Mouse (Mus musculus) left cerebral cortex, postnatal 36 days (tissue): ENCODE data around the gene A430089I19Rik. TPM values are rescaled to one million over a fixed set of nuclear protein-coding genes. Genes with fewer than 3 reads are reported as not detected.
"Not testable (repeated sequence)": the region's sequence is repeated elsewhere in the genome, so short reads cannot be mapped to it uniquely, and the experiment has no call there.

Source experiments
- DNase-seq, 2 experiments: peaks; one replicate each; pipeline ENCODE4 v3.0.0; 2021 to 2022; ENCODE audit warnings: low spot score in 2 of 2, mixed read lengths in 1 of 2
- intact Hi-C: fragments of 180-260 bp; cut with DNase I; formaldehyde crosslinking; loops from one replicate; pipeline ENCODE4 v1.15.1; 2025
- total RNA-seq, 2 experiments: library from RNA; stranded (reverse); gene quantifications; 2 replicates each; pipeline ENCODE4 v1.2.3; 2021

A430089I19Rik gene
- not detected for total RNA-seq

GRCm38 (mm10) chr5:94306696-94307095 lies at the start of gene A430089I19Rik:
A430089I19Rik (minus strand) TSS chr5:94306796.
- intact Hi-C loops, DNase-seq: not testable (repeated sequence)

DNA sequence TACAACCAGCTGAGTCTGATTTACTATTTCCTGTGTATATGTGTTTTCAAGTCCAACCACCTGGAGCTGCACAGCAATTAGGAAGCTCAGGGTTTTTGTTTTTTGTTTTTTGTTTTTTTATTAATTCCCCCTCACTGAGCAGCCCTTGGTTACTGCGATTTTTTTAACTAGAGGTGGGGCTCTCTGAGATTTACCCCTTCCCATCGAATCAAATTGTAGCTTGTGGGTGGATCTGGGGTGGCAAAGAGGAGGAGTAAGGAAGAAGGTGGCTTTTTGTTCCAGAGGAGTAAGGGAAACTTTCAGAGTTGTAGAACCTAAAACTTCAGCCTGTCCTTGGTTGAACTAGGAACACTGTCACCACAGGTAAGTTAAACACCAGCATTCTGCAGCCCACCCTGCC lies 32.9 kb upstream of the A430089I19Rik start, which contains the start of gene AA792892:
Gene AA792892, plus strand, starts transcription at position 301 of the 400 bp plus-strand sequence.
- intact Hi-C loops, result not testable (repeated sequence)

DNA sequence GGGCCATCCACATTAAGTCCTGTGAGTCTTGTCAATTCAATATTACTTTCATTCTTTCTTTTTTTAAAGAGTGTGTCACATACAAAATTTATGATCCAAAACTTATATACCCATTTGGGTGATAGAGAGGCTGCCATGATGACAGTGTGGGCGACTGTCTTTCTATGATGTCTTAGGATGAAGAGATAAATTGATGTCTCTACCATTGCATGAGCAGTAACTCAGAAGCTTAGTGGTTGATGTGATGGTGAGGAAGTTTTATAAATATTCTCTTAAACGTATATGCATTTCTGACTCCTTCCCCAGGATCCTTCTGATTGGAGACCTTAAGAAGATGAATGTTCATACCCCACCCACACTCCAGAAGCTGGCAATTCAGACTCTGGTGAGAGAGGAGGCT lies 7.5 kb upstream of the A430089I19Rik start, which contains the start of gene Gm6502:
Gene Gm6502, plus strand, starts transcription at position 301 of the 400 bp plus-strand sequence.
- intact Hi-C loops, result not testable (repeated sequence)

More for the DNA sequence above, 32.9 kb upstream of the A430089I19Rik start, which contains the start of gene AA792892:
- DNase-seq, result not testable (repeated sequence)

More for the DNA sequence above, 7.5 kb upstream of the A430089I19Rik start, which contains the start of gene Gm6502:
- DNase-seq, result not testable (repeated sequence)

Other genes starting within 250 kb of the A430089I19Rik start
- gene BC061212, start 236.3 kb downstream of the A430089I19Rik start, total RNA-seq, result not detected
- gene Gm6351, start 230.4 kb downstream of the A430089I19Rik start, total RNA-seq, result not detected
- gene Gm3106, start 88.8 kb downstream of the A430089I19Rik start, total RNA-seq, result not detected
- gene Gm6502, start 7.6 kb upstream of the A430089I19Rik start, total RNA-seq, result not detected
- gene AA792892, start 33.0 kb upstream of the A430089I19Rik start, total RNA-seq, result not detected
- not detected for gene Gm7682, start 139.0 kb upstream of the A430089I19Rik start, total RNA-seq
- not detected for gene Gm3139, start 219.5 kb upstream of the A430089I19Rik start, total RNA-seq